Mouse (Mus musculus) ES-Bruce4 (cell line): Measurements from ENCODE around the gene Psmc3.

Source experiments
- CTCF ChIP-seq: IDR thresholded peaks from one replicate; pipeline ENCODE4 v1.8.1; 2011; ENCODE audit warnings: low read depth, low read length
- EP300 ChIP-seq: IDR thresholded peaks from 2 replicates; pipeline ENCODE4 v1.6.1; 2011; ENCODE audit warnings: low read depth, low read length; ENCODE audit not compliant: insufficient read depth
- POLR2A ChIP-seq: IDR thresholded peaks from one replicate; pipeline ENCODE4 v1.8.1; 2011; ENCODE audit warnings: low read length; ENCODE audit not compliant: insufficient read depth

DNA sequence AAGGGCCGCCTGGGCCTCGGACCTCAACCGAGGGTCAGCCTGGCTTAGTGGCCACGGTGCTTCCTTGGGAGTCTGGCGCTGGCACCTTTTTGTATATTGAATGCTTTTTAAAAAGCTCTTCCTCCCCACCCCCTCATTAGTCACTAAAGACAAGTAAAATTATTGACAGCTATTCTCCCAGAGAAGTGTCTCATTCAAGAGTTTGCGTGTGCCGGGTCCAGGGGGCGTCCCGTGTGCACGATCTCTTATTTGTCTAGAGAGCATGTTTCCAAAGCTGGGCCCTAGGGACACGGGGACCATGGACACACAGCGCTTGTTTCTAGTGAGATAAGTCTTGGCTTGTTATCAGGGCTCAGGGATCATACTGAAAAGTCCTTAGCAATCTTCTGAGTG lies 61.8 kb downstream of the Psmc3 start:
- TF ChIP-seq CTCF = no peak
- no peak for TF ChIP-seq EP300
- TF ChIP-seq POLR2A = no peak
